Mouse (Mus musculus) neural tube, embryonic 11.5 days (tissue): ENCODE measurements around the gene Rasgrp1. TPM values are rescaled to one million over a fixed set of nuclear protein-coding genes. Genes with fewer than 3 reads are reported as not detected.

Experiments
- ATAC-seq: fragments of 200-750 bp; cut with Nextera tagmentation; 2 replicates; pipeline ENCODE4 v1.8.0; 2017; ENCODE audit warnings: moderate number of reproducible peaks, mild to moderate bottlenecking, moderate TSS enrichment, moderate library complexity; ENCODE audit not compliant: insufficient read depth, low FRiP score, low TSS enrichment
- DNase-seq: peaks from one replicate; pipeline ENCODE4 v3.0.0-alpha.2; 2015; ENCODE audit warnings: low spot score
- H3K27ac ChIP-seq: fragments of 300-500 bp; sonication (generic); 2 replicates; pipeline ENCODE4 v1.5.1; 2014; ENCODE audit warnings: low read depth, mild to moderate bottlenecking, low read length
- H3K27me3 ChIP-seq: fragments of 300-500 bp; sonication (generic); 2 replicates; pipeline ENCODE4 v1.6.1; 2014; ENCODE audit warnings: mild to moderate bottlenecking, low read length, mixed read lengths; ENCODE audit not compliant: control insufficient read depth, insufficient read depth
- H3K36me3 ChIP-seq: fragments of 300-500 bp; sonication (generic); 2 replicates; pipeline ENCODE4 v1.6.1; 2014; ENCODE audit warnings: mild to moderate bottlenecking, low read length, moderate library complexity, mixed read lengths; ENCODE audit not compliant: control insufficient read depth, insufficient read depth
- H3K4me1 ChIP-seq: fragments of 300-500 bp; sonication (generic); 2 replicates; pipeline ENCODE4 v1.6.1; 2014; ENCODE audit warnings: low read length, mixed read lengths; ENCODE audit not compliant: control insufficient read depth, insufficient read depth
- H3K4me2 ChIP-seq: fragments of 300-500 bp; sonication (generic); 2 replicates; pipeline ENCODE4 v1.6.1; 2014; ENCODE audit warnings: low read depth, mild to moderate bottlenecking, moderate library complexity
- H3K4me3 ChIP-seq: fragments of 300-500 bp; sonication (generic); 2 replicates; pipeline ENCODE4 v1.5.1; 2014; ENCODE audit warnings: low read depth, low read length
- H3K9ac ChIP-seq: fragments of 300-500 bp; sonication (generic); 2 replicates; pipeline ENCODE4 v1.6.1; 2014; ENCODE audit warnings: mild to moderate bottlenecking, low read length
- H3K9me3 ChIP-seq: fragments of 300-500 bp; sonication (generic); 2 replicates; pipeline ENCODE4 v1.6.1; 2016; ENCODE audit warnings: low read length; ENCODE audit not compliant: control insufficient read depth
- WGBS: fragments of 180-500 bp; shearing (Covaris S2); extraction: QIAGEN DNeasy Blood & Tissue Kit; methylation state at CpG from one replicate; pipeline ENCODE4 v1.1.7; 2014; 5-methylcytosine and 5-hydroxymethylcytosine counted together
- polyA plus RNA-seq: library from polyadenylated mRNA; unstranded; fragments of >200 nt; fragmentation: Nextera tagmentation; extraction: Ambion mirVana; gene quantifications from 2 replicates; pipeline ENCODE4 v1.2.1, GENCODE M21; 2014

Gene Rasgrp1
- polyA plus RNA-seq, 1 experiment from 2014 or later, result 0.17 TPM

- Histone ChIP-seq H3K9ac (no peak overlapping the region), H3K4me1 (no peaks in the 10 kb centered on the region), H3K36me3 (no peaks in the 10 kb centered on the region), H3K9me3 (no peaks in the 10 kb centered on the region), H3K27ac (no peak overlapping the region), H3K4me2 (no peak overlapping the region), H3K4me3 (no peak overlapping the region), H3K27me3 (no peaks in the 10 kb centered on the region)
- DNase-seq (no peak), ATAC-seq (no peak)
- 89% methylated on average over 16 of the region's 16 CpGs for WGBS
These were observed 43.0 kb downstream of the Rasgrp1 start for GRCm38 (mm10) chr2:117299596-117300448.

- no peak for ATAC-seq
- H3K4me1 ChIP-seq, result no peaks in the 10 kb centered on the region
- WGBS, result 91% methylated on average over 7 of the region's 7 CpGs
- no peak overlapping the region for H3K9ac ChIP-seq
- no peak overlapping the region for H3K4me2 ChIP-seq
- no peak for DNase-seq
- H3K36me3 ChIP-seq, result no peaks in the 10 kb centered on the region
- no peaks in the 10 kb centered on the region for H3K27me3 ChIP-seq
- no peaks in the 10 kb centered on the region for H3K9me3 ChIP-seq
- H3K27ac ChIP-seq, result no peak overlapping the region
- no peak overlapping the region for H3K4me3 ChIP-seq
These were observed 54.5 kb downstream of the Rasgrp1 start for GRCm38 (mm10) chr2:117288291-117288690.

GRCm38 (mm10) chr2:117263786-117264408, 78.9 kb downstream of the Rasgrp1 start:
- Histone ChIP-seq H3K27ac (no peak overlapping the region), H3K9me3 (no peaks in the 10 kb centered on the region), H3K4me1 (no peaks in the 10 kb centered on the region), H3K4me2 (no peak overlapping the region), H3K36me3 (no peaks in the 10 kb centered on the region; the same call in 1 of the 2 replicates), H3K4me3 (no peak overlapping the region), H3K27me3 (no peaks in the 10 kb centered on the region), H3K9ac (no peak overlapping the region)
- 81% methylated on average over 11 of the region's 11 CpGs for WGBS
- ATAC-seq (0 out of 2 replicates have a peak, but pooled peaks have one; percentile 41), DNase-seq (peak; percentile 64)

- H3K36me3 ChIP-seq, result no peaks in the 10 kb centered on the region; the same call in 1 of the 2 replicates
- WGBS, result 93% methylated on average over 5 of the region's 5 CpGs
- no peak overlapping the region for H3K4me3 ChIP-seq
- no peaks in the 10 kb centered on the region for H3K4me1 ChIP-seq
- no peaks in the 10 kb centered on the region for H3K27me3 ChIP-seq
- no peaks in the 10 kb centered on the region for H3K9me3 ChIP-seq
- DNase-seq, result no peak
- no peak overlapping the region for H3K9ac ChIP-seq
- no peak overlapping the region for H3K4me2 ChIP-seq
- ATAC-seq, result no peak
- no peak overlapping the region for H3K27ac ChIP-seq
These were observed 80.6 kb downstream of the Rasgrp1 start for GRCm38 (mm10) chr2:117262184-117262583.

GRCm38 (mm10) chr2:117257617-117258016, 85.2 kb downstream of the Rasgrp1 start:
- Histone ChIP-seq H3K9ac (no peak overlapping the region), H3K4me1 (no peaks in the 10 kb centered on the region), H3K36me3 (no peaks in the 10 kb centered on the region; the same call in 1 of the 2 replicates), H3K27me3 (no peaks in the 10 kb centered on the region), H3K9me3 (no peaks in the 10 kb centered on the region), H3K4me2 (no peak overlapping the region), H3K4me3 (no peak overlapping the region), H3K27ac (no peak overlapping the region)
- DNase-seq (no peak), ATAC-seq (no peak)
- WGBS, result 93% methylated on average over 1 of the region's 1 CpGs

- Histone ChIP-seq H3K9ac (no peak overlapping the region), H3K9me3 (no peaks in the 10 kb centered on the region), H3K27me3 (no peaks in the 10 kb centered on the region), H3K4me2 (no peak overlapping the region), H3K4me3 (no peak overlapping the region), H3K36me3 (no peaks in the 10 kb centered on the region), H3K27ac (no peak overlapping the region), H3K4me1 (0 out of 2 replicates have a peak, but pooled peaks cover 3% of the 10 kb centered on the region)
- DNase-seq (no peak), ATAC-seq (no peak)
- 84% methylated on average over 2 of the region's 2 CpGs for WGBS
These were observed 87.4 kb downstream of the Rasgrp1 start for GRCm38 (mm10) chr2:117255415-117255814.

- WGBS, result under 1% methylated on average over 21 of the region's 24 CpGs
- ATAC-seq, result peak; percentile 81
- Histone ChIP-seq H3K4me2 (peak overlapping the region; percentile 76), H3K4me1 (0 out of 2 replicates have a peak, but pooled peaks cover 3% of the 10 kb centered on the region), H3K36me3 (no peaks in the 10 kb centered on the region), H3K9me3 (no peaks in the 10 kb centered on the region), H3K9ac (peak overlapping the region; percentile 78), H3K27me3 (no peaks in the 10 kb centered on the region), H3K4me3 (peak overlapping the region; percentile 60), H3K27ac (peak overlapping the region; percentile 60)
- no peak for DNase-seq
These were observed 92.7 kb downstream of the Rasgrp1 start for GRCm38 (mm10) chr2:117250001-117250510.

- ATAC-seq (peak; percentile 94), DNase-seq (peak; percentile 93)
- H3K27ac ChIP-seq, result peak within 1 kb of the TSS; percentile 60
- H3K36me3 ChIP-seq, result no peaks in the 10 kb centered on the region
- H3K9ac ChIP-seq, result peak within 1 kb of the TSS; percentile 78
- H3K9me3 ChIP-seq, result no peaks in the 10 kb centered on the region
- H3K4me1 ChIP-seq, result 0 out of 2 replicates have a peak, but pooled peaks cover 3% of the 10 kb centered on the region
- under 1% methylated on average over 33 of the region's 33 CpGs for WGBS
- H3K27me3 ChIP-seq, result no peaks in the 10 kb centered on the region
- H3K4me2 ChIP-seq, result peak within 1 kb of the TSS; percentile 76
- H3K4me3 ChIP-seq, result peak within 1 kb of the TSS; percentile 60
These were observed 93.4 kb downstream of the Rasgrp1 start, which contains the start of gene Fam98b for GRCm38 (mm10) chr2:117249255-117250000. Gene Fam98b (plus strand): TSS chr2:117249739.
